Mouse (Mus musculus): ENCODE data around the gene Tnik. TPM values are rescaled to one million over a fixed set of nuclear protein-coding genes. Genes with fewer than 3 reads are reported as not detected.

The Tnik gene
- polyA plus RNA-seq, 1 experiment: 2.3 TPM

GRCm38 (mm10) chr3:28234179-28234578 lies 28.8 kb upstream of the Tnik start:
- no peak overlapping the region for H3K9ac ChIP-seq (ENCODE audit: low read depth, poor library complexity, severe bottlenecking)
- no peak overlapping the region for H3K27ac ChIP-seq (ENCODE audit: insufficient read depth, low read length)
- no peak for TF ChIP-seq POLR2A (IDR thresholded peaks at IDR 0.05; ENCODE audit: insufficient read depth, low read length)
- no peaks in the 10 kb centered on the region for H3K36me3 ChIP-seq (ENCODE audit: control insufficient read depth, insufficient read depth, low read length, poor library complexity, severe bottlenecking)
- H3K27me3 ChIP-seq (ENCODE audit: control insufficient read depth, insufficient read depth, low read length, poor library complexity, severe bottlenecking): no peaks in the 10 kb centered on the region
- no peaks in the 10 kb centered on the region for H3K9me3 ChIP-seq (replicated peaks; ENCODE audit: control insufficient read depth, insufficient read depth, low read length, poor library complexity, severe bottlenecking)
- H3K4me3 ChIP-seq (ENCODE audit: low read depth, low read length): no peak overlapping the region
- peaks cover 1% of the 10 kb centered on the region for H3K4me1 ChIP-seq (ENCODE audit: control insufficient read depth, insufficient read depth, low read length)

- Histone ChIP-seq H3K9me3 (replicated peaks; ENCODE audit: control insufficient read depth, insufficient read depth, low read length, poor library complexity, severe bottlenecking) (no peaks in the 10 kb centered on the region), H3K9ac (ENCODE audit: low read depth, poor library complexity, severe bottlenecking) (no peak overlapping the region), H3K27me3 (ENCODE audit: control insufficient read depth, insufficient read depth, low read length, poor library complexity, severe bottlenecking) (no peaks in the 10 kb centered on the region), H3K36me3 (ENCODE audit: control insufficient read depth, insufficient read depth, low read length, poor library complexity, severe bottlenecking) (no peaks in the 10 kb centered on the region), H3K27ac (ENCODE audit: insufficient read depth, low read length) (no peak overlapping the region), H3K4me1 (ENCODE audit: control insufficient read depth, insufficient read depth, low read length) (no peaks in the 10 kb centered on the region), H3K4me3 (ENCODE audit: low read depth, low read length) (no peak overlapping the region)
- no peak for TF ChIP-seq CTCF (IDR thresholded peaks at IDR 0.05; ENCODE audit: low read depth, low read length)
- no peak for TF ChIP-seq EP300 (IDR thresholded peaks at IDR 0.05; ENCODE audit: insufficient read depth, low read depth, low read length)
- TF ChIP-seq POLR2A (IDR thresholded peaks at IDR 0.05; ENCODE audit: insufficient read depth, low read length): no peak
These were observed 26.3 kb upstream of the Tnik start for GRCm38 (mm10) chr3:28236689-28237088.

GRCm38 (mm10) chr3:28238136-28238535 lies 24.9 kb upstream of the Tnik start:
- H3K9ac ChIP-seq (ENCODE audit: low read depth, poor library complexity, severe bottlenecking): no peak overlapping the region
- H3K27ac ChIP-seq (ENCODE audit: insufficient read depth, low read length): no peak overlapping the region
- no peaks in the 10 kb centered on the region for H3K36me3 ChIP-seq (ENCODE audit: control insufficient read depth, insufficient read depth, low read length, poor library complexity, severe bottlenecking)
- no peaks in the 10 kb centered on the region for H3K4me1 ChIP-seq (ENCODE audit: control insufficient read depth, insufficient read depth, low read length)
- H3K27me3 ChIP-seq (ENCODE audit: control insufficient read depth, insufficient read depth, low read length, poor library complexity, severe bottlenecking): no peaks in the 10 kb centered on the region
- TF ChIP-seq CTCF (IDR thresholded peaks at IDR 0.05; ENCODE audit: low read depth, low read length): no peak
- TF ChIP-seq POLR2A (IDR thresholded peaks at IDR 0.05; ENCODE audit: insufficient read depth, low read length): no peak
- no peak for TF ChIP-seq EP300 (IDR thresholded peaks at IDR 0.05; ENCODE audit: insufficient read depth, low read depth, low read length)
- no peak overlapping the region for H3K4me3 ChIP-seq (ENCODE audit: low read depth, low read length)
- H3K9me3 ChIP-seq (replicated peaks; ENCODE audit: control insufficient read depth, insufficient read depth, low read length, poor library complexity, severe bottlenecking): no peaks in the 10 kb centered on the region

- no peak for TF ChIP-seq CTCF (IDR thresholded peaks at IDR 0.05; ENCODE audit: low read depth, low read length)
- TF ChIP-seq EP300 (IDR thresholded peaks at IDR 0.05; ENCODE audit: insufficient read depth, low read depth, low read length): no peak
- no peak for TF ChIP-seq POLR2A (IDR thresholded peaks at IDR 0.05; ENCODE audit: insufficient read depth, low read length)
- no peak overlapping the region for H3K4me3 ChIP-seq (ENCODE audit: low read depth, low read length)
- H3K9me3 ChIP-seq (replicated peaks; ENCODE audit: control insufficient read depth, insufficient read depth, low read length, poor library complexity, severe bottlenecking): no peaks in the 10 kb centered on the region
- no peaks in the 10 kb centered on the region for H3K27me3 ChIP-seq (ENCODE audit: control insufficient read depth, insufficient read depth, low read length, poor library complexity, severe bottlenecking)
- H3K27ac ChIP-seq (ENCODE audit: insufficient read depth, low read length): no peak overlapping the region
- no peak overlapping the region for H3K9ac ChIP-seq (ENCODE audit: low read depth, poor library complexity, severe bottlenecking)
- H3K4me1 ChIP-seq (ENCODE audit: control insufficient read depth, insufficient read depth, low read length): no peaks in the 10 kb centered on the region
- H3K36me3 ChIP-seq (ENCODE audit: control insufficient read depth, insufficient read depth, low read length, poor library complexity, severe bottlenecking): no peaks in the 10 kb centered on the region
These were observed 20.5 kb upstream of the Tnik start for GRCm38 (mm10) chr3:28242561-28242960.

- H3K4me1 ChIP-seq (ENCODE audit: control insufficient read depth, insufficient read depth, low read length): no peaks in the 10 kb centered on the region
- no peaks in the 10 kb centered on the region for H3K36me3 ChIP-seq (ENCODE audit: control insufficient read depth, insufficient read depth, low read length, poor library complexity, severe bottlenecking)
- H3K27ac ChIP-seq (ENCODE audit: insufficient read depth, low read length): no peak overlapping the region
- H3K27me3 ChIP-seq (ENCODE audit: control insufficient read depth, insufficient read depth, low read length, poor library complexity, severe bottlenecking): no peaks in the 10 kb centered on the region
- no peak overlapping the region for H3K9ac ChIP-seq (ENCODE audit: low read depth, poor library complexity, severe bottlenecking)
- H3K9me3 ChIP-seq (replicated peaks; ENCODE audit: control insufficient read depth, insufficient read depth, low read length, poor library complexity, severe bottlenecking): no peaks in the 10 kb centered on the region
- H3K4me3 ChIP-seq (ENCODE audit: low read depth, low read length): no peak overlapping the region
- no peak for TF ChIP-seq POLR2A (IDR thresholded peaks at IDR 0.05; ENCODE audit: insufficient read depth, low read length)
- TF ChIP-seq EP300 (IDR thresholded peaks at IDR 0.05; ENCODE audit: insufficient read depth, low read depth, low read length): no peak
- no peak for TF ChIP-seq CTCF (IDR thresholded peaks at IDR 0.05; ENCODE audit: low read depth, low read length)
These were observed 18.6 kb upstream of the Tnik start for GRCm38 (mm10) chr3:28244244-28244890.

GRCm38 (mm10) chr3:28248255-28248957 lies 14.6 kb upstream of the Tnik start:
- Histone ChIP-seq H3K27me3 (ENCODE audit: control insufficient read depth, insufficient read depth, low read length, poor library complexity, severe bottlenecking) (no peaks in the 10 kb centered on the region), H3K4me3 (ENCODE audit: low read depth, low read length) (no peak overlapping the region), H3K9ac (ENCODE audit: low read depth, poor library complexity, severe bottlenecking) (no peak overlapping the region), H3K36me3 (ENCODE audit: control insufficient read depth, insufficient read depth, low read length, poor library complexity, severe bottlenecking) (no peaks in the 10 kb centered on the region), H3K27ac (ENCODE audit: insufficient read depth, low read length) (no peak overlapping the region), H3K4me1 (ENCODE audit: control insufficient read depth, insufficient read depth, low read length) (no peaks in the 10 kb centered on the region), H3K9me3 (replicated peaks; ENCODE audit: control insufficient read depth, insufficient read depth, low read length, poor library complexity, severe bottlenecking) (no peaks in the 10 kb centered on the region)
- TF ChIP-seq EP300 (IDR thresholded peaks at IDR 0.05; ENCODE audit: insufficient read depth, low read depth, low read length) (no peak), POLR2A (IDR thresholded peaks at IDR 0.05; ENCODE audit: insufficient read depth, low read length) (no peak), CTCF (IDR thresholded peaks at IDR 0.05; ENCODE audit: low read depth, low read length) (no peak)
